Mouse (Mus musculus) embryo, embryonic 10.5 days (tissue): ENCODE results near the gene Usp2.

Source experiments
- DNase-seq: peaks from one replicate; pipeline ENCODE4 v3.0.0-alpha.2; 2015; ENCODE audit warnings: low spot score

Gene Usp2

GRCm38 (mm10) chr9:44046426-44046825 is 20.4 kb upstream of the Usp2 start:
- DNase-seq = no peak

DNA sequence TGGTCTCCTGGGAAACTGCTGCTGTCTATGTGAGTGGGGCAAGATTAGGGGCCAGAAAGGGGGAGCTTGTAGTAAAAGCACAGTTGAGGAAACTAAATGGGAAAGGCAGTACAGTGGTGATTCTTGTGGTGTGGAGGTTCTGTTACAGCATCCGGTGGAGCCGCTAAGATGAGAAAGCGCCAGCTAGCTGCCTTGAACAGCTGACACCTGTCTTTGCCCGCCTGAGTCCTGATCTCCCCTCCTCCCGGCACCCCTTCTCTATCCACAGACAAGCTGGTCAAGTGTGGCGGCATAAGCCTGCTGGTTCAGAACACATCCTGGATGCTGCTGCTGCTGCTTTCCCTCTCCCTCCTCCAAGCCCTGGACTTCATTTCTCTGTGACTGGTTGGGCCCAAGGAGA is 19.8 kb upstream of the Usp2 start:
- no peak for DNase-seq

DNA sequence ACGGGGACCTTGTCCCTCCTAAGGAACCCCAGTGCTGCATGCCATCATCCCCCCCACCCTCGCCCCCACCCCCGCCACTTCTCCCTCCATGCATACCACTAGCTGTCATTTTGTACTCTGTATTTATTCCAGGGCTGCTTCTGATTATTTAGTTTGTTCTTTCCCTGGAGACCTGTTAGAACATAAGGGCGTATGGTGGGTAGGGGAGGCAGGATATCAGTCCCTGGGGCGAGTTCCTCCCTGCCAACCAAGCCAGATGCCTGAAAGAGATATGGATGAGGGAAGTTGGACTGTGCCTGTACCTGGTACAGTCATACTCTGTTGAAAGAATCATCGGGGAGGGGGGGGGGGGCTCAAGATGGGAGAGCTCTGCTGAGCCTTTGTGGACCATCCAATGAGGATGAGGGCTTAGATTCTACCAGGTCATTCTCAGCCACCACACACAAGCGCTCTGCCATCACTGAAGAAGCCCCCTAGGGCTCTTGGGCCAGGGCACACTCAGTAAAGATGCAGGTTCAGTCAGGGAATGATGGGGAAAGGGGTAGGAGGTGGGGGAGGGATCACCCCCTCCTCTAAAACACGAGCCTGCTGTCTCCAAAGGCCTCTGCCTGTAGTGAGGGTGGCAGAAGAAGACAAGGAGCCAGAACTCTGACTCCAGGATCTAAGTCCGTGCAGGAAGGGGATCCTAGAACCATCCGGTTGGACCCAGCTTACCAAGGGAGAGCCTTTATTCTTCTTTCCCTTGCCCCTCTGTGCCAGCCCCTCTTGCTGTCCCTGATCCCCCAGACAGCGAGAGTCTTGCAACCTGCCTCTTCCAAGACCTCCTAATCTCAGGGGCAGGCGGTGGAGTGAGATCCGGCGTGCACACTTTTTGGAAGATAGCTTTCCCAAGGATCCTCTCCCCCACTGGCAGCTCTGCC is 19.0 kb upstream of the Usp2 start:
- no peak for DNase-seq

- DNase-seq = no peak
Measured at GRCm38 (mm10) chr9:44048541-44049380, 18.1 kb upstream of the Usp2 start.

DNA sequence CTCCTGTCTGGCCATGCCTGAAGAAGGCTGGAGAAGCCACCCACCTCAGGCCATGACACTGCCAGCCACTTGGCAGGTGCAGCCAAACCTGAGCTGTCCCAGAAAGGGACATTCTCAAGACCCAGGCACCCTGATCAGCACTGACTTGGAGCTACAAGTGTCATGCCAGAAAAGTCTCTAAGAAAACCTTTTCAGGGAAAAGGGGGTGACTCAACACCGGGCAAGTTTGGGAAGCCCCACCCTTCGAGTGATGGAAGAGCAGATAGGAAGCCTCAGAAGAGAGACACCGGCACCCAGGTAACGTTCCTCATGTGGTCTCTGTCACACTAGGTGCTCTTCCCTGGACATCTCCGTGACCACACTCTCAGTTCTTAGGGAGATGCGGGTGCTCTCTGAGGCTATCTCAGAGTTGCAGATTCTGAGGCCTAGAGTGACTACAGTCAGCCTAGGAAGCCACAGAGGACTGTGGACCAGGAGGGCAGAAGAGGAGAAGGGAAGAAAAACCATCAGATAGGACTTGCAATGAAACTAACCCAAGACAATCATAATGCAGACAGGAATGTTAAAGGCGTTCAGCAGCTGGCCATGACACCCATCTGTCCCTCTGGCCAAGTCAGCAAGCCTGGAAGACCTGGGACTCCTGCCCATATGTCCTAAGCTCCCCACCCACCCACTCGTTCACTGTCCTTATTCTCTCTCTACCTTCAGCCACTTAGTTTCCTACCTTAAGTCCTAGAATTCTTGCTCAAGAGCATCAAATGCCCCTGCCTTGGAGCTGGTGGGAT is 17.2 kb upstream of the Usp2 start:
- DNase-seq = no peak

DNA sequence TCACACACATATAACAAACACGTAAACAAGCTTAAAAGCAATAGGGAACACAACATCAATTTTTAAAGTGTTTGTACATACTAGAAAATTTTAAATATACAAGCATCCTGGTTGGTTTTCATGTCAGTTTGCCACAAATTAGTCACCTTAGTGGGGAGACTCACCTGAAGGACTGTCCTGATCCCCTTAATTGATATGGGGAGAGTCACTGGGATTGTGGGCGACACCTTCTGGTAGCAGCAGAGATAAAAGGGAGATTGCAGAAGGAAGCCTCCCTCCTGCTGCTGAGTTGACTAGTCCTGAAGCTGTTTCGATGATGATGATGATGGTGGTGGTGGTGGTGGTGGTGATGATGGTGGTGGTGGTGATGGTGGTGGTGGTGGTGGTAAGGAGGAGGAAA is 14.0 kb upstream of the Usp2 start:
- no peak for DNase-seq

DNA sequence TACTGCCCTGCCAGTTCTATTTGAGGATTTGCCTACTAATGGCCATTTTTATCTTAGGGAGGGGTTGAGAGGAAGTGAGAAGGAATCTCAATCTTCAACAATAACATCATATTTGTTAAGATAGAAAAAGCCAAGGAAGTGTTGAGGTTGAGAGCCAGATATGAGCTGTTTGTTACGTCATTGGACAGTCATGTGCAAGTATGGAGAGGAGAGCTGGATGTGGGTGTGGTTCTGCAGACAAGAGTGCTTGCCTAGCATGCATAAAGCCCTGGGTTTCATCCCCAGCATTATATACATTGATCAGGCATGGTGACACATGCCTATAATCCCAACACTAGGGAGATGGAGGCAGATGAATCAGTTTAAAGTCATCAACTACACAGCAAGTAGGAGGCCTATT is 12.9 kb upstream of the Usp2 start:
- DNase-seq = no peak

DNA sequence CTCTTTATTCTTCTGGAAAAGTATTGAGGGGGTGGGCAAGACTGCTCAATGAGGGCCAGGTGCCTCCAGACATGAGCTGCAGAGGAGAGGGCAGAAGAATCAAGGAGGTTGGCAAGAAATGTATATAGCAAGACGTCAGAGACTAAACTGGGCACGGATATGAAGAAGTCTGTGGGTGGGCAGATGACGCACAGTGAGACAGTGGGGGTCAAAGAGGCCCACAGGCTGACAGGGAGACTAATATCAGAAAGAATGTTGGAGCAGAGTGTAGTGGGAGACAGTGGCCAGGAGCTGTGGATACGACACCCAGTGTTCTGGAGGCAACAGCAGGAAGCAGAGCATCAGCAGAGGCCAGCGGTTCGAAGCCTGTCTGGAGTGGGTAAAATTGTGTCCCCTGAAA is 8.2 kb upstream of the Usp2 start:
- DNase-seq = no peak

- DNase-seq = no peak
Measured at GRCm38 (mm10) chr9:44065177-44065576, 1.6 kb upstream of the Usp2 start.

- DNase-seq = peak; percentile 49
Measured at GRCm38 (mm10) chr9:44067241-44067959, 579 bp downstream of the Usp2 start.

- DNase-seq = no peak
Measured at GRCm38 (mm10) chr9:44067960-44068330, 1.1 kb downstream of the Usp2 start.

GRCm38 (mm10) chr9:44069252-44069651 is 2.4 kb downstream of the Usp2 start:
- peak; percentile 23 for DNase-seq

GRCm38 (mm10) chr9:44070113-44070843 is 3.5 kb downstream of the Usp2 start:
- no peak for DNase-seq

DNA sequence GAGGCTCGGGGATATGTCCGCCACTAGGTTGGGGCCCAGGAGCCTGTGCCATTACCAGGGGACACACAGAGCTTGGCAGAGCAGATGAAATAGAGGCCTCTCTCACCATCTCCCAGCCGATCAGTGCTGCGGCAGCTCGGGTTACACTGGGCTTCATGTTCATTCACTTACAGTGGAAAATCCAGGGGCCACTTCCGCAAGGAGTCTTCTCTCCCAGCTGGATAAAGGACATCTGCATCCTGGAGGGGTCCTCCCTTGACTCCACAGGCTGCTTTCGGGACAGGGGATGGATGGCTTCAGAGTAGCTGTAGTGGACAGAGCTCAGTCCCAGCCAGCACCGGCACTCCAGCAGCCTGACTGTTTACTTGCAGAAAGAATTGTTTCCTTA is 4.0 kb downstream of the Usp2 start:
- peak; percentile 48 for DNase-seq

DNA sequence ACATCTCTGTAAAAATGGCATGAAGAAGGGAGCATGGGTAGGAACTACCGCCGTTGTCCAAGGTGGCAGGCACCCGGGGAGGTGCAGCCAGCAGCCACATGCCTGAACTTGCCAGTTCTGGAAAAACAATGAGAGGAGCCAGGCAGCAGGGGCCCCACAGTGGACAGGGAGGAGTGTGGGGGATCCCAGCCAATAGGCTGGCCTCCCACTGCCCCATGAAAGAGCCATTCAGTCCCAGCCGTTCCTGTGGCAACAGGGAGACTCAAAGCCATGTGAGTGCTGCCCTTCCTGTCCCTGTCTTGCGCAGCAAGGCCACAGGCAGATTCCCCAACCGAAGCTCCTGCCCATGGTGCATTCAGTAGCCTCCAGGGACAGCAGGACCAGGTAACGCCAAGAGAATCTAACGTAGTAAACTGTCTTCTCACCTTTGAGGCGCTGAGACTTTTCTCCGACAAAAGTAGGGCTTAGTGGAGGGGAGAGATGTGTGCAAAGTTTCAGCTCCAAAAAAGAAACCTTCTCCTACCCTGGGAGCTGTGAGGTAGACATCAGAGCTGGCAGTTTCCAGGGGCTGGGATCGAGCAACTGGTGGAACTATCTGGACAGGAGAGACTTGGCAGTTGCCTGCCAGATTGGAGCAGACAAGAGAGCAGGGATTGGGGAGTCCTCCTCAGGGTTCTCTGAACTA is 5.2 kb downstream of the Usp2 start:
- DNase-seq = peak; percentile 85

- DNase-seq = peak; percentile 69
Measured at GRCm38 (mm10) chr9:44072599-44072915, 5.7 kb downstream of the Usp2 start.

DNA sequence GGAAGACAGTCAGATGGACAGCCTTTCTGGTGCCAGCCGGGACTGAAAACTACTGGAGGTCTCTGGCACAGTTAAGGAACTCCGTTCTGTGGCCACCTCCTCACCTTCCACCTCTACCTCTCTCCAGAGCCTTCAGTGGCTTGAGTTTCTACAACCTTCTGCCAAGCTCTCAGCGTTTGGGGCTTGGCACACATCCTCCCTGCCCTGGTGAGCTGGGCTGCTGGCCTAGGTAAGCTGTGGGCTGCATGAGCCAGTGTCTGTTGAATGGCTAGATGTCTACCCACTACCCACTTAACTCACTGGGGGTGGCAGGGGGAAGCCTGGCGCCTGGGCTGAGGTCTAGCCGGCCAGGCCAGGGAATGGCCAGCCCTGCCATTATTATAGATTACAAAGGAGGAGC is 6.3 kb downstream of the Usp2 start:
- DNase-seq = no peak

GRCm38 (mm10) chr9:44074395-44075275 is 7.8 kb downstream of the Usp2 start:
- DNase-seq = peak; percentile 54

DNA sequence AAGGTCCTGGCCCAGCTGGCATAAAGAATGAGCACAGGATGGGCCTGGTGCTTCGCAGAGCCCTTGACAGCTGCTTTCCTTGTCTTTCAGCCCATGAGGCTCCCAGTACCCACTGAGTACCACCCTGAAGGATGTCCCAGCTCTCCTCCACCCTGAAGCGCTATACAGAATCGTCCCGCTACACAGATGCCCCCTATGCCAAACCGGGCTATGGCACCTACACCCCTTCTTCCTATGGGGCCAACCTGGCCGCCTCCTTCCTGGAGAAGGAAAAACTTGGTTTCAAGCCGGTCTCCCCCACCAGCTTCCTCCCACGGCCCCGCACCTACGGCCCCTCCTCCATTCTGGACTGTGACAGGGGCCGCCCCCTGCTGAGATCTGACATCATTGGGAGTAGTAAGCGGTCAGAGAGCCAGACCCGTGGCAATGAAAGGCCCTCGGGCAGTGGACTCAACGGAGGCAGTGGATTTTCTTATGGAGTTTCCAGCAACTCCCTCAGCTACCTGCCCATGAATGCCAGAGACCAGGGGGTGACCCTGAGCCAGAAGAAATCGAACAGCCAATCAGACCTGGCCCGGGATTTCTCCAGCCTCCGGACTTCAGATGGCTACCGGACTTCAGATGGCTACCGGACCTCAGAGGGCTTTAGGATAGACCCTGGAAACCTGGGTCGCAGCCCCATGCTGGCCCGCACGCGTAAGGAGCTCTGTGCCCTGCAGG is 8.6 kb downstream of the Usp2 start:
- DNase-seq = no peak
